Mouse (Mus musculus) gastrocnemius, adult 8-10 months (tissue): ENCODE results near the gene St5. TPM values are rescaled to one million over a fixed set of nuclear protein-coding genes. Genes with fewer than 3 reads are reported as not detected.

ENCODE experiments used
- DNase-seq, 2 experiments: peaks; one replicate each; pipeline ENCODE4 v3.0.0; 2022; ENCODE audit warnings: low spot score in 2 of 2
- total RNA-seq, 4 experiments: library from RNA; stranded (reverse); gene quantifications; 2 replicates each; pipeline ENCODE4 v1.2.4; 2022

Gene St5
- total RNA-seq, 4 experiments from 2014 or later, result 3.7 to 5.7 (median 4.7) TPM

DNA sequence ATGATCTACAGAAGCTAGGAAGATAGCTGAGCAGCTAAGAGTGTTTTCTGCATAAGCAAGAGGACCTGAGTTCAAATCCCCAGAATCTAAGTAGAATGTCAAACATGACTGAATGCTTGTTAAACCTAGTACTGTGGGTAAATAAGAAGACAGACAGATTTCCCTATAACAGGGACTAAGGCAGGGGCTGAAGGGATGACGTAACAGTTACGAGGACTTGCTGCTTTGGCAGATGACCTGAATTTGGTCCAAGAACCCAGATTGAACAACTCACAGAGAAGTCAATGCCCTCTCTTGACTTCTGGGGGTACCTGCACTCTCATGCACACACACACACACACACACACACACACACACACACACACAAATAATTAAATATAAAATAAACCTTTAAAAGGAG, 93.1 kb downstream of the St5 start:
- DNase-seq, result no peak

DNA sequence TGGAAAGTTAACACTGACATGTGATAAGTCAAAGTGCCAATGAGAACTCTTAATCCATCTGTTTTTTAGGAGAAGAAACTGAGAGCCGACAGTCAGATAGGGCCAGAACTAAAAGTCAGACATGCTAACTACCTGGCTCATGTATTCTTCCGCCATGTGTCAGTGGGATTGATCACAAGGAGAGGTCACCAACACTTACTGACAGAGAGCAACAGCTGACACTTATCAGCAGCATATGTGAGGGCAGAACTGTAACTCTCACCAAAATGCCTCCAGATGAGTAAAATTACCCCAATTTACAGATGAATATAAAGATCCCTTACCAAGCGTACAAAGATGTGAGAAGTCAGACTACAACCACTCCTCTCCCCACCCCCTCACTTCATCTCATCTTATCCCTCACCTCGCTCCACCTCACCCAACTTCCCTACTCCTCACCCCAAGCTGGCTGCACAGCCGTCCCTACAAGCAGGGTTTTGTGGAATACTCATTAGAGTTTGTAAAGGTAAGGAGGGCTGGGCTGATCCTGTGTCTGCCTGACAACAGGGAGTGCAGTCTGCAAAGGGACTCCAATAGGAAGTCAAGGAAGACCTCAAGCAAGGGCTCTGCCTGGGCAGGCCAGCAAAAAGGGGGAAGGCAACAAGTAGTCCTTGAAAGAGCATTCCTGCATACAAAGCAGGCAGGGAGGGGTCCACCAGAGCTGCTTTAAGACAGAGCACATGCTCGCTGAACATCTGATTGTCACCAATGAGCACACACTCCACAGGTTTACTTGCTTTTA, 93.7 kb downstream of the St5 start:
- no peak for DNase-seq

DNA sequence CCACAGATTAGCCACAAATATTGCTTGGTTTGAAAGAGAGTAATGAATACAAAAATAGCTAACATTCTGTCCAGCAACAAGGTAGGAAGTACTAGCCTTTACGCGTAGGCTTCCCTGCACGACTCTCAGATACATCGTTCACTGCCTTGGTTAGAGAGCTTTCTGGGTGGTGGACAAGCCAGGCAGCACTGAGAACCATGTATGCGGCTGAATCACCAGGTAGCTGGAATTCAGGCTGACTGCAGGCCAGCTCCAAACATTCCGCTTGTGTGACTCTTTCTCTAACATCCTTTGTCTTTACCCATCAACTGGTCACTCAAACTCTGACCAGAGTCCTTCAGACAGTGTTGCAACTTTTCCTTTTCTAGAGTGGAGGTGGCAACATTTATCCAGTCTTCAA, 94.6 kb downstream of the St5 start:
- DNase-seq, result no peak

DNA sequence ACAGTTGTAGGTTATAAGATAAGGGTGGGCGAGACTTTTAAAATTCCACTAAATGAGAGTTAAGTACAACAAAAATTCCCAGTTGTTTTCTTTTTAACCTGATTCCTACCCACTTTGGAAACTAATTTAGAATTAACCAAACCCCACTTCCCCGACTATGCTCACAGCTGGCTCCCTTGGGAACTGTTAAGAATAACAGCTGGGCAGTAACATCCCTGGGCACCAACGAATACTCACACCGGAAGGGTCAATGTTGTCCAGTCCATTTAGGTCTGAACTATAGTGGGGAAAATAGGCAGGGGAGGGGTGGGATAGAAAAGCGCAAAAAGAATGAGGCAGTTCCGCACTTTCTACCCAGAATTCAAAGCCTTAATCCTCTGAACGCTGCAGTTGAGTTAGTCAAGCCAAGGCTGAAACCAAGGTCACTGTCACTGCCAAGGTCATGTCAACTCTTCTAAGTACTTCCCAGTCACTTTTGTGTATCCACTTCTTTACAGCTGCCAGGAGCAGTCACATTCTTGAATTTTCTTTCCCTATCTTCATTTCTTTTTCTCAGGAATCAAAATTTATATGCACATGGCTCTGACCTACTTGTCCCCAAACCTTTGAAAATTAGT, 96.3 kb downstream of the St5 start:
- DNase-seq, result no peak

- DNase-seq, result no peak
These were observed 100.8 kb downstream of the St5 start for GRCm38 (mm10) chr7:109602562-109602961.

- DNase-seq, result no peak
These were observed 101.4 kb downstream of the St5 start for GRCm38 (mm10) chr7:109602022-109602421.

DNA sequence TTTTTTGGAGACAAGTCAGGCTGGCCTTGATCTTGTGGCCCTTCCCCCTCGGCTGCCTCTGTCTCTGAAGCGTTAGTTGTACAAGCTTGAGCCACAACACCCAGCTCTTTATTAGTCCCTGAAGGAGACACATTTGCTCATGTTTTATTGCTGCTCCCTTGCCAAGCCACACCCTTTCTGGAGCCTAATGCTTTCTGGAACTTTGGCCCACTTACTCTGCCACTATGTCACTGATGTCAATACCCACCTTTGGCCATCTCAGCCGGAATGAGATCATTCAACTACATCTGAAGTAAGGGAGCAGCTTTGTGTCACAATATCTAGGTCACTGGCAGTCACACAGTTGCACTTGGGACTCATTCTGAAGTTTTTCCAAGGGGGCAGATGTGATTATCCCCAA, 102.7 kb downstream of the St5 start:
- peak; percentile 61 to 68 for DNase-seq

- DNase-seq, result no peak
These were observed 103.4 kb downstream of the St5 start for GRCm38 (mm10) chr7:109599998-109600397.

DNA sequence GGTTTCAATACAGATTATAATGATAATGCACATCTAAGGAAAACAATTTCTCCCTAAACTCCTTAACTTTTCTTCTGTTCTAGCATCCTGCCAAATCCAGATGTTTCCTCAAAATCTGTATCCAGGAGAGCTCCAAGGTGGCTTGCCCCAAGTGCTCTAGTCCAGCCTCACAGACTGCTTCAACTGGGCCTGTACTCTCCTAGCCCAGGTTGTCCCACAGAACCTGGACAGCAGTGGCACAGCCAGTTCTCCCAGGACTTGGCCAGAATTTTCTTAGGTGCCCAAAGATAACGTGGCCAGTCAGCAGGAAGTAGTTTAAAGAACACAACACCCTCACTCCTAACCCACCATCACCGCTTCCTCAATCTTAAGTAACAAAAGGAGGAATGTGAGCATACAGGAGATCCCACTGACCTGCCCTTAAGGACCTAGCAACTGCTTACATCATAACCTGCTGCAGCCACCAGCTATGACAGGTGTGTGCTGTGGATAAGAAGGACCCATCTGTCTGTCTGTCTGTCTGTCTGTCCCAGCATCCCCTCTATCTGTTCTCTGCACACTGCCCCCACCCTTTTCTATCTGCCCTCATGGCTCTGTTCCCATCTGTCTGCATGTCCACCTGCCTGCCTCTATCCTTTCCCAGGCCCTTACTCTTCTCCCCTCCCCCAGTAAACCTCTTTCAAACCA, 108.4 kb downstream of the St5 start:
- no peak for DNase-seq

DNA sequence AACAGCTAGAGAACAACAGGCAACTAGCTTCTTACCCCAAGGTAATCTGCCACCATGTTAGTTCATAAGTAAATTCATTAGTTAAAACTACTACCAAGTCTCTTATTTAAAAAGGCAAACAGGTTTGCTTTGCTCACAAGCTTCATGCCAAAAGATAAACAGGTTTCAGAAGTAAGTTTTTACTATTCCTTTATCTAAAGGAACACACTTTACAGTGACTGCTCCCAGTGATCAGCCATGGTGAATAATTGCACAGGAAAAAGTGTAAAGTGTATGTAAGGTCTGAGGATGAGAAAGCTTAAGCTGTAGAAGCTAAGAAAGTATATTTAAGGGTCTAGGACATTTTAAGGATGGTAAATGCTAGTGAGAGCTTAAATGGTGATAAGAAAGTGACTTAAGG, 109.4 kb downstream of the St5 start:
- no peak for DNase-seq

DNA sequence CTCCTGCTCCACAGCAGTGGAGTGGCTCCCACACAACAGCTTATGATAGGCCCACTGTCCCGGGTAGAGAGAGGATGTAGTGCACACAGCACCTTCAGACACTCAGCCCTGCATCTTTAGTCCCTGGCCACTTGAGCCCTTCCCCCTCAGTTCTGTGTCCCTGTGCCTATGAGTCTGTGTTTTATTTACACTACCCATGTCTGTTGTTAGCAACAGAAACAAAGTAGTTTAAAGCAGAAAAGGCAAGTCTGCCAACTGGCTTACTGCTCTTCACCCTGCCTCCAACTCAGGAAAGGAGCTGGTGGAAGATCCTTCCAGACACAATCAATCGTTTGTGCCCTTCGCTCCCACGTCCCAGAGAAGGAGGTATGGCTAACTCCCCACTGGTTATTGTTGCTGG, 111.2 kb downstream of the St5 start:
- DNase-seq, result no peak

DNA sequence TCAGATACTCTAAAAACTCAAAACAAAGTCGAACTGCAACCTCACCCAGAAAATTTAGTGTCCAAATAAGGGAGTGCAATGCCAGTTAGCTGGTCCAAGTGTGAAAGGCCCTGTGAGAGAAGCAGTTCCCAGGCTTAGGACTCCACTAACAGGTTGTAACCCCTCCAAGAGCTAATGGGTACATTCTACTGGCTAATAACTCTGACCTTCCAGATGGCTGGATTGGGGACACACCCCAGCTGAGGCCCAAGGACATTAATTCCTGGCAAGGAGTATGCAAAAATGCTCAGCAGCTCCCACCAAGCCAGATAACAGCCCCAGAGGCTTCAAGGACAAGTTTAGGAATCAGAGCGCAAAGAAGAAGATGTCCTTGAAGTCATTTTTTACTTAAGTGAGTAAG, 112.8 kb downstream of the St5 start:
- DNase-seq, result peak; percentile 29 to 37

DNA sequence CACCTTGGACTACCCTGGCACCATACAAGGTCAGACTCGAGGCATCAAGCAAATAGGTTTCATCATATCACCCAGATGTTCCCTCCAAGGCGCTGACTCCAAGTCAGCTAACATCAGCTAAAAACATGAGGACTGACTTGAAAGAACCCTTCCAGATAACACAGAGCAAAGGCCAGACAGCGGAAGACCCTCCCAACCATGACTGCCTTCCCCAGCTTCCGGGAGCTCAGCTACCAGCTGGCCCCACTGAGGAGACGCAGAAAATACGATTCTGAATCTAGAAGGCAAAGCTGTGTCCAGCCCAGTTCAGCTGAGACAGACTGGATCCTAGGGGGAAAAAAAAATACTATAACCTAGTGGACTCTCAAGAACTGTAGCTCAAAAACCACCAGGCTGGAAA, 114.4 kb downstream of the St5 start:
- DNase-seq, result no peak

DNA sequence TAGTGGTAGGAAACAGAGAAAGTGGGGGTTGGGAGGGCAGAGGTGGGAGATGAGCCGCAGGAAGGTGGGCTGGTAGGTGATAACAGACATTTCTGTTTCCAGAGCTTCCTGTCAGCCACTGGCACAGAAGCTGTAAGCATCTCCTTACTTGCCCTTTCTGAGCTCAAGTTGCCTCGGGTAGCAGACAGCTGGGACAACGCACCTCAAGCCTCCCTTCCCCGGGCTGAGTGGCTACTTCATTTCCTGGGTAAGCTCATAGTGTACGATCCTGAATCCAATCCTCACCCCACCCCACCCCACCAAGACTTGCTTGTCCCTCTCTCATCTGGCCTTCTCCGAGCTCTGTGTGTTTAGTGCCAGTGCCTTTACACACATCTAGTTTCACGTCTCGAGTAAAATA, 115.3 kb downstream of the St5 start:
- DNase-seq, result no peak

DNA sequence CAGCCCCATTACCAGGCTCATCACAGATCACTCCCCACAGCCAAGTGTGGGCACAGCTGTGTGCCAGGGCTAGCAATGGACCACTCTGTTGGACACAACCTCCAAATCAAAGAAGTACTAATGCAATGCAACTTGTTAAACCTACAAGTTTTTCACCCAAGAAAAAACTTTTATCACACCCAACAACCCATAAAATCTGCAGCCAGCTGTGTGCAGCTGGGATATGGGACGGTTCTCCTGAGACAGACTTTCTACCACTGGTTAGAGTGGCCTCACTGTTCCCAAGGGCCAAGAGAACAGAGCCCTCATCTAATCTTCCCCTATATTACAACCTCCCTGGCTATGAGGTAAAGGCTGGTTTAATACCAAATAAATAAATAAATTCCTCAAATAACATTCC, 118.9 kb downstream of the St5 start:
- DNase-seq, result no peak

DNA sequence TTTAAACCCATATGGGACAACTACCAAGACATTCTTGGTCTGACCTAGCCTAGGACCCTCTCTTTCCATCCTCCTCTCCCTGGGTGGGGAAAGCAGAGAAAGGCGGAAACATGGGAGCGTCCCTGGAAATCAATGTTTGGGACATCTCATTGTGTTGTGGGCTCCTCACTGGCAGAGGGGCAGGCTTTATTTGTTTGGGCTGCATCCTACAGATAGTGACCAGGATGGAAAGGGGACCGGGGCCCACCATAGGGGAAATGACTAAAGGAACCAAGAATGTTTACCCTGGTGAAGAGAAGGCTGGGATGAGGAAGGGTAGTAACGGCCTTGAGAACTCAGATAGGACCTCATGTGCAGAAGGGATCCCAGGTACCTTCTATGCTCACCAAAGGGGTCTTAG, 122.9 kb downstream of the St5 start:
- no peak for DNase-seq

DNA sequence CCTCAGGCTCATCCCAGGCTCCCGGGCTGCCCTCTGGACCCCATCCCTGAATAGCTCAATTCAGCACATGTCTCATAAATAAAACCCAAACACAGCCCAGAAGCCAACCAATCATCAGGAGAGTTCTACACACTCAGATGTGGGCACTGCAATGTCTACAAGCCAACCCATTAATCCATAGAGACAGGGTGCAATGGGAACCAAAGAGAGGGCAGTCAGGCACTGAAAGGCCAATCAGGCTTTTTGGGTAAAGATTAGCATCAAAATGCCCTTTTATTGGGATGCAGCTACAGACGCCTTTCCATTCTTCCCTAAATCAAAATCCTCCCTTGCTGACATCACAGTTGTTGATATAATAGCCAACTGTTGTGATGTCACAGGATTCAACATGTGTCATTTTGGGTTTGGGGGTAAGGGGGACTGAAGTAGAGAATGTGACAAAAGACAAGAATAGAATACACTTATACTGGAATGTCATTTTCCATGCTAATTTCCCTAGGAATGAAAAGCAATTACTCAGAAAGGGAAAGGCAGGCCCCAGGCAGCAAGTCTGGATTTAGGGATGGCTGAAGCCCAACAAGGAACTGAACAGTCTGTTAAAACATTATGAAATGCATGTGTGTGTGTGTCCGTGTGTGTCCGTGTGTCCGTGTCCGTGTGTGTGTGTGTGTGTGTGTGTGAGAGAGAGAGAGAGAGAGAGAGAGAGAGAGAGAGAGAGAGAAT, 123.7 kb downstream of the St5 start:
- no peak for DNase-seq

GRCm38 (mm10) chr7:109578880-109579584, 124.4 kb downstream of the St5 start:
- DNase-seq, result no peak

DNA sequence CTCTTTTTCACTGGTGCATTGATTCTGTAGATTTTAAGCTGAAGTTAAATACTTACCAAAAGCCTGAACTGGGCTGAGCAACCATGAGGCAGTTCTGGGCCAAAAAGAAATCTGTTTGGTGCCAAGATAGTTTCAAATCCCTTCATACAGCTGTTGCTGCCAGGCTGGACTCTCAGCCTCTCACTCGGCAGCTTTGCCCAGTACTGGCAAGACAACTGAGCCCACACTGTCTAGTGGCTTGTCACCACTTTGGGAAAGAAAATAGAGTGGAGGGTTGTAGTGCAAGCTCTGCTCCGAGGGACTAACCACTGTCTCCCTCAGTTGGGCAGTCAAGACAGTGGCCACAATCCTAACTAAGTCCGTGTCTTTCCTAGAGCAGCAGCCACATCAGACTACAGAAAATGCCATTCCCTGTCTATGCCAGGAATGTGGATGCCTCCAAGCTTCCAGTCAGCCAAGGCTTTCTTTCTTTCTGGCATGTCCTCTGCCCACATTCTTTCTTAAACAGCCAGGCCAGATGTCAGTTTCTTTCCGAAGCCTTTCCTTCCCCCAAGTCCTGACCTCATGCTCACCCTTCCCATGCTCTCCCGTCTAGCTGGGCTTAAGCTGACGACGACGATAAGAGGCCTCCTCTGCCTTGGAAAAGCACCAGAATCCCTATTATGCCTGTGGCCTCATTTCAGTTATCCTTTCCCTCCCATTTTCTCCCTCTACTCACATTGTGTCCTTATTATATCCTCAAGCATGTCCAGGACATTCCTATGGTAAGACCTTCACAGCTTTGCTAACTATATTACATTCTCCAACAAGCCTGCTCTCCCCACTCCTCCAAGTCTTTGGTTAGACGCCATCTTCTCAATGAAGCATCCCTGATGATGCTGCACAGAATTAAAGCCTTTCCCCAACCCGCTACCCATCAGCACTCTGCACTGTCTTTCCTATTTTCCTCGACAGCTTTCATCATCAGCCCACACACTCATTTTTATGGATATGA, 126.8 kb downstream of the St5 start:
- DNase-seq, result no peak

DNA sequence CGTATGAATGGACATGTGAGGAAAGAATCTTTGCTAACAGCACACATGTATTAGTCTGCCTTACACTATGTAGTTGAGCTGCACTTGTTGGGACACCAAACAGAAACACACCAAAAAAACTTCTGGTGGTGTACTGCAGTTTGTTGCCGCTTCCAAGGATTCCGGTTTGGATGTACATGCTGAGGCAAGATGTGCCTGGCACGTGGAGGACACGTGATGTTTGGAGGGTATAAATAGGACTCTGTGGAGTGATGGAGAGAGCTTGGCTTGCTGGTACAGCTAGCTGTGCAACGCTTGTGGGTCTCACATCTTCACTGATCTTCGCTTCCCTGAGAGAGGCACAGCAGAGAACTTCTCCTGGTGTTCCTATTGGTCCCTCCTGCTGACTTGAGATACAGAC, 129.2 kb downstream of the St5 start:
- no peak for DNase-seq
